Mouse (Mus musculus) midbrain, embryonic 10.5 days (tissue): ENCODE measurements around the gene LTO1. TPM values are rescaled to one million over a fixed set of nuclear protein-coding genes. Genes with fewer than 3 reads are reported as not detected.

Experiments used
- DNase-seq: peaks from one replicate; pipeline ENCODE4 v3.0.0-alpha.2; 2017; ENCODE audit warnings: low spot score
- H3K27ac ChIP-seq: fragments of 300-500 bp; sonication (generic); replicated peaks from 2 replicates; pipeline ENCODE4 v1.5.1; 2016; ENCODE audit warnings: mild to moderate bottlenecking
- H3K27me3 ChIP-seq: fragments of 300-500 bp; sonication (generic); 2 replicates; pipeline ENCODE4 v1.6.1; 2016; ENCODE audit warnings: low read depth, mild to moderate bottlenecking; ENCODE audit not compliant: poor library complexity, severe bottlenecking
- H3K36me3 ChIP-seq: fragments of 300-500 bp; sonication (generic); 2 replicates; pipeline ENCODE4 v1.6.1; 2016; ENCODE audit warnings: mild to moderate bottlenecking, moderate library complexity
- H3K4me1 ChIP-seq: fragments of 300-500 bp; sonication (generic); 2 replicates; pipeline ENCODE4 v1.6.1; 2016
- H3K4me3 ChIP-seq: fragments of 300-500 bp; sonication (generic); 2 replicates; pipeline ENCODE4 v1.5.1; 2016; ENCODE audit warnings: mild to moderate bottlenecking, moderate library complexity
- H3K9me3 ChIP-seq: fragments of 300-500 bp; sonication (generic); replicated peaks from 2 replicates; pipeline ENCODE4 v1.6.1; 2016; ENCODE audit warnings: mild to moderate bottlenecking
- WGBS: fragments of 180-500 bp; shearing (Covaris S2); methylation state at CpG from one replicate; pipeline ENCODE4 v1.1.7; 2016; 5-methylcytosine and 5-hydroxymethylcytosine counted together
- polyA plus RNA-seq: library from polyadenylated mRNA; unstranded; fragments of >200 nt; fragmentation: Nextera tagmentation; extraction: Ambion mirVana; gene quantifications from 2 replicates; pipeline ENCODE4 v1.2.1, GENCODE M21; 2016

LTO1 gene
- polyA plus RNA-seq, 1 experiment from 2014 or later = 30.7 TPM

- peak overlapping the region; percentile 83 for H3K4me3 ChIP-seq
- peak overlapping the region; percentile 98 for H3K27ac ChIP-seq
- no peaks in the 10 kb centered on the region for H3K9me3 ChIP-seq
- DNase-seq = peak; percentile 88
- H3K27me3 ChIP-seq = peaks cover 30% of the 10 kb centered on the region
- peaks cover 76% of the 10 kb centered on the region for H3K4me1 ChIP-seq
- peaks cover 55% of the 10 kb centered on the region for H3K36me3 ChIP-seq
- WGBS = 2% methylated on average over 20 of the region's 20 CpGs
Measured at GRCm38 (mm10) chr7:144937490-144937889, 22.6 kb downstream of the LTO1 start.

GRCm38 (mm10) chr7:144937899-144938517 is 23.1 kb downstream of the LTO1 start:
- Histone ChIP-seq H3K27ac (peak overlapping the region; percentile 98), H3K4me3 (peak overlapping the region; percentile 83), H3K9me3 (no peaks in the 10 kb centered on the region), H3K4me1 (peaks cover 81% of the 10 kb centered on the region), H3K27me3 (peaks cover 36% of the 10 kb centered on the region), H3K36me3 (peaks cover 49% of the 10 kb centered on the region)
- WGBS = 1% methylated on average over 39 of the region's 39 CpGs
- peak; percentile 51 for DNase-seq

GRCm38 (mm10) chr7:144938661-144939343 is 23.9 kb downstream of the LTO1 start:
- H3K36me3 ChIP-seq = peaks cover 41% of the 10 kb centered on the region
- no peaks in the 10 kb centered on the region for H3K9me3 ChIP-seq
- H3K27ac ChIP-seq = peak overlapping the region; percentile 98
- H3K27me3 ChIP-seq = peaks cover 41% of the 10 kb centered on the region
- WGBS = under 1% methylated on average over 32 of the region's 32 CpGs
- H3K4me3 ChIP-seq = peak overlapping the region; percentile 83
- peaks cover 89% of the 10 kb centered on the region for H3K4me1 ChIP-seq
- no peak for DNase-seq

GRCm38 (mm10) chr7:144939344-144940002 is 24.6 kb downstream of the LTO1 start, which contains the start of gene Ccnd1:
Ccnd1 (minus strand) TSS chr7:144939925.
- H3K36me3 ChIP-seq = peaks cover 35% of the 10 kb centered on the region
- no peak for DNase-seq
- H3K27ac ChIP-seq = peak within 1 kb of the TSS; percentile 98
- H3K27me3 ChIP-seq = peaks cover 48% of the 10 kb centered on the region
- peaks cover 88% of the 10 kb centered on the region for H3K4me1 ChIP-seq
- WGBS = under 1% methylated on average over 39 of the region's 45 CpGs
- peak within 1 kb of the TSS; percentile 83 for H3K4me3 ChIP-seq
- H3K9me3 ChIP-seq = no peaks in the 10 kb centered on the region

GRCm38 (mm10) chr7:144940003-144940571 is 25.2 kb downstream of the LTO1 start:
- Histone ChIP-seq H3K4me3 (peak overlapping the region; percentile 83), H3K27ac (peak overlapping the region; percentile 98), H3K36me3 (peaks cover 29% of the 10 kb centered on the region), H3K9me3 (no peaks in the 10 kb centered on the region), H3K4me1 (peaks cover 84% of the 10 kb centered on the region), H3K27me3 (peaks cover 54% of the 10 kb centered on the region)
- DNase-seq = peak; percentile 90
- WGBS = under 1% methylated on average over 22 of the region's 22 CpGs

- Histone ChIP-seq H3K27ac (peak overlapping the region; percentile 98), H3K9me3 (no peaks in the 10 kb centered on the region), H3K27me3 (peaks cover 56% of the 10 kb centered on the region), H3K36me3 (peaks cover 24% of the 10 kb centered on the region), H3K4me1 (peaks cover 79% of the 10 kb centered on the region), H3K4me3 (peak overlapping the region; percentile 83)
- WGBS = under 1% methylated on average over 11 of the region's 11 CpGs
- DNase-seq = no peak
Measured at GRCm38 (mm10) chr7:144940585-144940984, 25.7 kb downstream of the LTO1 start.

GRCm38 (mm10) chr7:144941242-144941831 is 26.4 kb downstream of the LTO1 start:
- Histone ChIP-seq H3K4me3 (peak overlapping the region; percentile 83), H3K36me3 (peaks cover 16% of the 10 kb centered on the region), H3K4me1 (peaks cover 72% of the 10 kb centered on the region), H3K9me3 (no peaks in the 10 kb centered on the region), H3K27ac (peak overlapping the region; percentile 98), H3K27me3 (peaks cover 56% of the 10 kb centered on the region)
- 0% methylated on average over 39 of the region's 39 CpGs for WGBS
- peak; percentile 97 for DNase-seq

GRCm38 (mm10) chr7:144942071-144942743 is 27.3 kb downstream of the LTO1 start:
- WGBS = 1% methylated on average over 35 of the region's 35 CpGs
- Histone ChIP-seq H3K27me3 (peaks cover 56% of the 10 kb centered on the region), H3K36me3 (peaks cover 7% of the 10 kb centered on the region), H3K27ac (peak overlapping the region; percentile 98), H3K4me1 (peaks cover 63% of the 10 kb centered on the region), H3K9me3 (no peaks in the 10 kb centered on the region), H3K4me3 (peak overlapping the region; percentile 83)
- peak; percentile 73 for DNase-seq

- peaks cover 58% of the 10 kb centered on the region for H3K4me1 ChIP-seq
- H3K9me3 ChIP-seq = no peaks in the 10 kb centered on the region
- H3K27ac ChIP-seq = peak overlapping the region; percentile 98
- H3K27me3 ChIP-seq = peaks cover 56% of the 10 kb centered on the region
- WGBS = under 1% methylated on average over 20 of the region's 20 CpGs
- H3K36me3 ChIP-seq = peaks cover 2% of the 10 kb centered on the region; the same call in 1 of the 2 replicates
- DNase-seq = no peak
- H3K4me3 ChIP-seq = peak overlapping the region; percentile 83
Measured at GRCm38 (mm10) chr7:144942744-144943135, 27.8 kb downstream of the LTO1 start.

- Histone ChIP-seq H3K9me3 (no peaks in the 10 kb centered on the region), H3K4me3 (peak overlapping the region; percentile 83), H3K27ac (peak overlapping the region; percentile 98), H3K27me3 (peaks cover 51% of the 10 kb centered on the region), H3K4me1 (peaks cover 55% of the 10 kb centered on the region), H3K36me3 (no peaks in the 10 kb centered on the region)
- under 1% methylated on average over 45 of the region's 45 CpGs for WGBS
- peak; percentile 88 for DNase-seq
Measured at GRCm38 (mm10) chr7:144943254-144943653, 28.4 kb downstream of the LTO1 start.

GRCm38 (mm10) chr7:144958509-144959395 is 43.9 kb downstream of the LTO1 start:
- Histone ChIP-seq H3K9me3 (no peaks in the 10 kb centered on the region), H3K4me3 (no peak overlapping the region), H3K27me3 (no peaks in the 10 kb centered on the region), H3K27ac (no peak overlapping the region), H3K36me3 (no peaks in the 10 kb centered on the region), H3K4me1 (no peaks in the 10 kb centered on the region; the same call in 1 of the 2 replicates)
- DNase-seq = no peak
- 59% methylated on average over 12 of the region's 12 CpGs for WGBS
